Mouse (Mus musculus) liver, postnatal 0 days (tissue): ENCODE results near the gene Robo4.

Experiments used
- CTCF ChIP-seq: sonication (generic); IDR thresholded peaks from 2 replicates; pipeline ENCODE4 v1.5.1; 2016; ENCODE audit warnings: antibody characterized with exemption, low read depth
- EP300 ChIP-seq: IDR thresholded peaks from 2 replicates; pipeline ENCODE4 v1.6.1; 2016; ENCODE audit warnings: antibody characterized with exemption, low read depth, mild to moderate bottlenecking

- no peak for TF ChIP-seq CTCF
- no peak for TF ChIP-seq EP300
Observed at GRCm38 (mm10) chr9:37414666-37415065, 13.0 kb downstream of the Robo4 start.
